Mouse (Mus musculus): ENCODE data around the gene Aplp2. TPM values are rescaled to one million over a fixed set of nuclear protein-coding genes. Genes with fewer than 3 reads are reported as not detected.
A peak's percentile ranks its signal among the peaks of the same experiment; 100 is the strongest.

Gene Aplp2
- polyA plus RNA-seq (2015; fragmentation: Nextera tagmentation; extraction: Ambion mirVana), result 167 and 178 TPM in 2 replicates

- Histone ChIP-seq H3K27me3 (ENCODE audit: insufficient read depth, low read length) (no peaks in the 10 kb centered on the region), H3K27ac (ENCODE audit: low read depth) (peak within 1 kb of the TSS; percentile 85), H3K36me3 (replicated peaks; ENCODE audit: insufficient read depth, low read length) (no peaks in the 10 kb centered on the region), H3K9me3 (ENCODE audit: low read length) (no peaks in the 10 kb centered on the region), H3K4me2 (ENCODE audit: low read depth, low read length) (peak within 1 kb of the TSS; percentile 97), H3K9ac (replicated peaks) (peak within 1 kb of the TSS; percentile 91), H3K4me3 (ENCODE audit: low read depth, low read length) (peak within 1 kb of the TSS; percentile 99), H3K4me1 (ENCODE audit: insufficient read depth) (peaks cover 19% of the 10 kb centered on the region; the same call in 1 of the 2 replicates)
- ATAC-seq (peak; percentile 98), DNase-seq (peak; percentile 97)
- under 1% methylated on average over 57 of the region's 63 CpGs for WGBS (ENCODE audit: insufficient replicate concordance)
- no peak for TF ChIP-seq CTCF (IDR thresholded peaks at IDR 0.05; ENCODE audit: low read depth)
- no peak; the same call in 1 of the 2 replicates for TF ChIP-seq EP300 (IDR thresholded peaks at IDR 0.05; ENCODE audit: low read depth)
Measured at GRCm38 (mm10) chr9:31211690-31212499, at the start of gene Aplp2. Gene Aplp2, minus strand, starts transcription at chr9:31211815.

GRCm38 (mm10) chr9:31260219-31260618, 48.6 kb upstream of the Aplp2 start:
- Histone ChIP-seq H3K9ac (replicated peaks) (no peak overlapping the region), H3K9me3 (ENCODE audit: low read length) (no peaks in the 10 kb centered on the region), H3K27ac (ENCODE audit: low read depth) (no peak overlapping the region), H3K27me3 (ENCODE audit: insufficient read depth, low read length) (no peaks in the 10 kb centered on the region), H3K4me3 (ENCODE audit: low read depth, low read length) (no peak overlapping the region), H3K4me2 (ENCODE audit: low read depth, low read length) (no peak overlapping the region), H3K4me1 (ENCODE audit: insufficient read depth) (peaks cover 13% of the 10 kb centered on the region), H3K36me3 (replicated peaks; ENCODE audit: insufficient read depth, low read length) (no peaks in the 10 kb centered on the region)
- peak; percentile 56; the same call in 1 of the 2 replicates for ATAC-seq
- DNase-seq, result no peak
- 58% methylated on average over 4 of the region's 4 CpGs for WGBS (ENCODE audit: insufficient replicate concordance)
- TF ChIP-seq EP300 (IDR thresholded peaks at IDR 0.05; ENCODE audit: low read depth) (no peak), CTCF (IDR thresholded peaks at IDR 0.05; ENCODE audit: low read depth) (no peak)

DNA sequence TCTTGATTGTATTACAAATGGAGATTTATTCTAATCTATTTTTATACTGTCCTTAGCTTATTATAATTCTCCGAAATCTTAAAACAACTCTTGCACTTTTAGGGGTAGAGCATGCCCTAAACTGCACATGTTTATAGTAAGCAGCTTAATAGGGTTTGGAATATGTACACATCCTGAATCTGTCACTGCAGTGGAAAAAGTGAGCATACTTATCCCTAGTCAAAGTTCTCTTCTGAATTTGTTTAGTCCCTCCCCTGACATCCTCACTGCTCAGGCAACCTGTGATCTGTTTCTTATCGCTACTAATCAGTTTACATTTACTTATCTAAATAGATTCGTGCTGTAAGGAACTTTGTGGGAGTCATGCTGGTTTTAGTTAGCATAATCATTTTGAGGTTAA, 46.6 kb upstream of the Aplp2 start:
- 48% methylated on average over 3 of the region's 3 CpGs for WGBS (ENCODE audit: insufficient replicate concordance)
- Histone ChIP-seq H3K27ac (ENCODE audit: low read depth) (no peak overlapping the region), H3K9ac (replicated peaks) (no peak overlapping the region), H3K4me1 (ENCODE audit: insufficient read depth) (peaks cover 25% of the 10 kb centered on the region), H3K9me3 (ENCODE audit: low read length) (no peaks in the 10 kb centered on the region), H3K36me3 (replicated peaks; ENCODE audit: insufficient read depth, low read length) (no peaks in the 10 kb centered on the region), H3K4me2 (ENCODE audit: low read depth, low read length) (no peak overlapping the region), H3K27me3 (ENCODE audit: insufficient read depth, low read length) (no peaks in the 10 kb centered on the region), H3K4me3 (ENCODE audit: low read depth, low read length) (no peak overlapping the region)
- ATAC-seq (no peak), DNase-seq (no peak)
- TF ChIP-seq CTCF (IDR thresholded peaks at IDR 0.05; ENCODE audit: low read depth), result no peak
- no peak for TF ChIP-seq EP300 (IDR thresholded peaks at IDR 0.05; ENCODE audit: low read depth)

- H3K4me2 ChIP-seq (ENCODE audit: low read depth, low read length), result peak overlapping the region; percentile 73
- ATAC-seq, result no peak
Measured at GRCm38 (mm10) chr9:31255953-31256352, 44.3 kb upstream of the Aplp2 start.

GRCm38 (mm10) chr9:31254697-31255004, 43.0 kb upstream of the Aplp2 start:
- peak; percentile 69 for DNase-seq
- H3K27me3 ChIP-seq (ENCODE audit: insufficient read depth, low read length), result no peaks in the 10 kb centered on the region
- H3K4me3 ChIP-seq (ENCODE audit: low read depth, low read length), result 0 out of 2 replicates have a peak overlapping the region, but pooled peaks have one; percentile 3
- H3K9me3 ChIP-seq (ENCODE audit: low read length), result no peaks in the 10 kb centered on the region
- H3K27ac ChIP-seq (ENCODE audit: low read depth), result peak overlapping the region; percentile 88
- H3K4me1 ChIP-seq (ENCODE audit: insufficient read depth), result peaks cover 32% of the 10 kb centered on the region
- TF ChIP-seq CTCF (IDR thresholded peaks at IDR 0.05; ENCODE audit: low read depth), result no peak
- peak; percentile 99 for TF ChIP-seq EP300 (IDR thresholded peaks at IDR 0.05; ENCODE audit: low read depth)
- 44% methylated on average over 7 of the region's 7 CpGs for WGBS (ENCODE audit: insufficient replicate concordance)
- H3K9ac ChIP-seq (replicated peaks), result no peak overlapping the region
- peak overlapping the region; percentile 73 for H3K4me2 ChIP-seq (ENCODE audit: low read depth, low read length)
- ATAC-seq, result peak; percentile 79
- H3K36me3 ChIP-seq (replicated peaks; ENCODE audit: insufficient read depth, low read length), result no peaks in the 10 kb centered on the region

More at GRCm38 (mm10) chr9:31255953-31256352, 44.3 kb upstream of the Aplp2 start:
- 47% methylated on average over 7 of the region's 7 CpGs for WGBS (ENCODE audit: insufficient replicate concordance)
- no peak overlapping the region for H3K9ac ChIP-seq (replicated peaks)
- H3K36me3 ChIP-seq (replicated peaks; ENCODE audit: insufficient read depth, low read length), result no peaks in the 10 kb centered on the region
- DNase-seq, result no peak
- H3K4me3 ChIP-seq (ENCODE audit: low read depth, low read length), result no peak overlapping the region
- H3K4me1 ChIP-seq (ENCODE audit: insufficient read depth), result peaks cover 34% of the 10 kb centered on the region
- TF ChIP-seq CTCF (IDR thresholded peaks at IDR 0.05; ENCODE audit: low read depth) (no peak), EP300 (IDR thresholded peaks at IDR 0.05; ENCODE audit: low read depth) (peak; percentile 85)
- H3K9me3 ChIP-seq (ENCODE audit: low read length), result no peaks in the 10 kb centered on the region
- no peaks in the 10 kb centered on the region for H3K27me3 ChIP-seq (ENCODE audit: insufficient read depth, low read length)
- peak overlapping the region; percentile 88; the same call in 1 of the 2 replicates for H3K27ac ChIP-seq (ENCODE audit: low read depth)

GRCm38 (mm10) chr9:31253866-31254696, 42.5 kb upstream of the Aplp2 start:
- Histone ChIP-seq H3K36me3 (replicated peaks; ENCODE audit: insufficient read depth, low read length) (no peaks in the 10 kb centered on the region), H3K9me3 (ENCODE audit: low read length) (no peaks in the 10 kb centered on the region), H3K27ac (ENCODE audit: low read depth) (peak overlapping the region; percentile 88), H3K4me3 (ENCODE audit: low read depth, low read length) (peak overlapping the region; percentile 37; the same call in 1 of the 2 replicates), H3K9ac (replicated peaks) (peak overlapping the region; percentile 53), H3K4me2 (ENCODE audit: low read depth, low read length) (peak overlapping the region; percentile 73), H3K4me1 (ENCODE audit: insufficient read depth) (peaks cover 32% of the 10 kb centered on the region), H3K27me3 (ENCODE audit: insufficient read depth, low read length) (no peaks in the 10 kb centered on the region)
- WGBS (ENCODE audit: insufficient replicate concordance), result 37% methylated on average over 11 of the region's 11 CpGs
- ATAC-seq (peak; percentile 31), DNase-seq (peak; percentile 29)
- TF ChIP-seq CTCF (IDR thresholded peaks at IDR 0.05; ENCODE audit: low read depth) (no peak), EP300 (IDR thresholded peaks at IDR 0.05; ENCODE audit: low read depth) (no peak)
